Mouse (Mus musculus) liver, postnatal 0 days (tissue): ENCODE data around the gene Mnat1. TPM values are rescaled to one million over a fixed set of nuclear protein-coding genes. Genes with fewer than 3 reads are reported as not detected.
"Not testable (repeated sequence)": the region's sequence is repeated elsewhere in the genome, so short reads cannot be mapped to it uniquely, and the experiment has no call there.

Experiments used
- ATAC-seq: fragments of 200-750 bp; cut with Nextera tagmentation; 2 replicates; pipeline ENCODE4 v1.8.0; 2017; ENCODE audit warnings: mild to moderate bottlenecking, moderate library complexity
- DNase-seq: peaks from one replicate; pipeline ENCODE4 v3.0.0-alpha.2; 2016
- H3K27ac ChIP-seq: fragments of 300-500 bp; sonication (generic); 2 replicates; pipeline ENCODE4 v1.5.1; 2014; ENCODE audit warnings: antibody characterized with exemption, moderate library complexity, mild to moderate bottlenecking, low read depth
- H3K27me3 ChIP-seq: fragments of 300-500 bp; sonication (generic); 2 replicates; pipeline ENCODE4 v1.6.1; 2014; ENCODE audit warnings: low read length, control low read depth, mixed read lengths; ENCODE audit not compliant: insufficient read depth
- H3K36me3 ChIP-seq: fragments of 300-500 bp; sonication (generic); replicated peaks from 2 replicates; pipeline ENCODE4 v1.6.1; 2014; ENCODE audit warnings: mild to moderate bottlenecking, control low read depth, low read length, moderate library complexity, mixed read lengths; ENCODE audit not compliant: insufficient read depth
- H3K4me1 ChIP-seq: fragments of 300-500 bp; sonication (generic); 2 replicates; pipeline ENCODE4 v1.6.1; 2014; ENCODE audit warnings: antibody characterized with exemption, mild to moderate bottlenecking, control low read depth; ENCODE audit not compliant: insufficient read depth
- H3K4me2 ChIP-seq: fragments of 300-500 bp; sonication (generic); 2 replicates; pipeline ENCODE4 v1.6.1; 2014; ENCODE audit warnings: low read depth, mild to moderate bottlenecking, low read length, moderate library complexity, mixed read lengths
- H3K4me3 ChIP-seq: fragments of 300-500 bp; sonication (generic); 2 replicates; pipeline ENCODE4 v1.5.1; 2014; ENCODE audit warnings: low read depth, low read length
- H3K9ac ChIP-seq: fragments of 300-500 bp; sonication (generic); replicated peaks from 2 replicates; pipeline ENCODE4 v1.6.1; 2014; ENCODE audit warnings: mild to moderate bottlenecking, moderate library complexity
- H3K9me3 ChIP-seq: fragments of 300-500 bp; sonication (generic); 2 replicates; pipeline ENCODE4 v1.6.1; 2016; ENCODE audit warnings: mild to moderate bottlenecking, control low read depth, low read length, mixed read lengths
- CTCF ChIP-seq: sonication (generic); IDR thresholded peaks from 2 replicates; pipeline ENCODE4 v1.5.1; 2016; ENCODE audit warnings: antibody characterized with exemption, low read depth
- EP300 ChIP-seq: IDR thresholded peaks from 2 replicates; pipeline ENCODE4 v1.6.1; 2016; ENCODE audit warnings: antibody characterized with exemption, low read depth, mild to moderate bottlenecking
- WGBS: fragments of 180-500 bp; shearing (Covaris S2); extraction: QIAGEN DNeasy Blood & Tissue Kit; methylation state at CpG from one replicate; pipeline ENCODE4 v1.1.7; 2014; ENCODE audit not compliant: insufficient replicate concordance; 5-methylcytosine and 5-hydroxymethylcytosine counted together
- polyA plus RNA-seq: library from polyadenylated mRNA; unstranded; fragments of >200 nt; fragmentation: Nextera tagmentation; extraction: Ambion mirVana; gene quantifications from 2 replicates; pipeline ENCODE4 v1.2.1, GENCODE M21; 2015

The Mnat1 gene
- 8.6 and 8.9 TPM in 2 replicates for polyA plus RNA-seq

GRCm38 (mm10) chr12:73123093-73124041 is at the start of gene Mnat1:
Gene Mnat1 (plus strand): TSS chr12:73123717.
- WGBS: 2% methylated on average over 23 of the region's 23 CpGs

DNA sequence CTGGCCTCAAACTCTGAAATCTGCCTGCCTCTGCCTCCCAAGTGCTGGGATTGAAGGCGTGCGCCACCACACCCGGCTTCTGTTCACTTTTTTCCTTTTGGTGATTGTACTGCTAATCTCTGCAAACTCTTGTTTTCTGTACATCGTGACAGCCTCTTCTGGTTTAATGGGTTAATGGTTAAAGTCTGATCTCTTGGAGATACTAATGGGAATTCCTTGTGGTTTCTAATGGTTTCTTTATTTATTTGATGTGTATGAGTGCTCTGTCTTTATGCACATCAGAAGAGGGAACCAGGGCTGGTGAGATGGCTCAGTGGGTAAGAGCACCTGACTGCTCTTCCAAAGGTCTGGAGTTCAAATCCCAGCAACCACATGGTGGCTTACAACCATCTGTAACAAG is 41.7 kb upstream of the Mnat1 start:
- 78% methylated on average over 4 of the region's 4 CpGs for WGBS
- H3K4me1 ChIP-seq, H3K4me2 ChIP-seq, H3K36me3 ChIP-seq, H3K9ac ChIP-seq, H3K9me3 ChIP-seq, ATAC-seq, DNase-seq, H3K27me3 ChIP-seq, H3K4me3 ChIP-seq, H3K27ac ChIP-seq: not testable (repeated sequence)

More at GRCm38 (mm10) chr12:73123093-73124041, at the start of gene Mnat1:
- DNase-seq (peak; percentile 86), ATAC-seq (peak; percentile 86)
- H3K36me3 ChIP-seq: no peaks in the 10 kb centered on the region
- H3K4me3 ChIP-seq: peak within 1 kb of the TSS; percentile 86
- no peaks in the 10 kb centered on the region for H3K27me3 ChIP-seq
- H3K4me2 ChIP-seq: peak within 1 kb of the TSS; percentile 77
- peak within 1 kb of the TSS; percentile 36; the same call in 1 of the 2 replicates for H3K27ac ChIP-seq
- peak within 1 kb of the TSS; percentile 72 for H3K9ac ChIP-seq
- H3K9me3 ChIP-seq: no peaks in the 10 kb centered on the region
- TF ChIP-seq CTCF (no peak), EP300 (0 out of 2 replicates have a peak, but pooled peaks have one; percentile 24)
- H3K4me1 ChIP-seq: 0 out of 2 replicates have a peak, but pooled peaks cover 4% of the 10 kb centered on the region

- Histone ChIP-seq H3K4me2 (no peak overlapping the region), H3K4me3 (no peak overlapping the region), H3K9ac (no peak overlapping the region), H3K4me1 (0 out of 2 replicates have a peak, but pooled peaks cover 2% of the 10 kb centered on the region), H3K27me3 (no peaks in the 10 kb centered on the region), H3K36me3 (no peaks in the 10 kb centered on the region), H3K9me3 (no peaks in the 10 kb centered on the region), H3K27ac (no peak overlapping the region)
- WGBS: 48% methylated on average over 4 of the region's 4 CpGs
- ATAC-seq (no peak), DNase-seq (no peak)
- TF ChIP-seq EP300 (no peak), CTCF (no peak)
Observed at GRCm38 (mm10) chr12:73083773-73084172, 39.7 kb upstream of the Mnat1 start.

DNA sequence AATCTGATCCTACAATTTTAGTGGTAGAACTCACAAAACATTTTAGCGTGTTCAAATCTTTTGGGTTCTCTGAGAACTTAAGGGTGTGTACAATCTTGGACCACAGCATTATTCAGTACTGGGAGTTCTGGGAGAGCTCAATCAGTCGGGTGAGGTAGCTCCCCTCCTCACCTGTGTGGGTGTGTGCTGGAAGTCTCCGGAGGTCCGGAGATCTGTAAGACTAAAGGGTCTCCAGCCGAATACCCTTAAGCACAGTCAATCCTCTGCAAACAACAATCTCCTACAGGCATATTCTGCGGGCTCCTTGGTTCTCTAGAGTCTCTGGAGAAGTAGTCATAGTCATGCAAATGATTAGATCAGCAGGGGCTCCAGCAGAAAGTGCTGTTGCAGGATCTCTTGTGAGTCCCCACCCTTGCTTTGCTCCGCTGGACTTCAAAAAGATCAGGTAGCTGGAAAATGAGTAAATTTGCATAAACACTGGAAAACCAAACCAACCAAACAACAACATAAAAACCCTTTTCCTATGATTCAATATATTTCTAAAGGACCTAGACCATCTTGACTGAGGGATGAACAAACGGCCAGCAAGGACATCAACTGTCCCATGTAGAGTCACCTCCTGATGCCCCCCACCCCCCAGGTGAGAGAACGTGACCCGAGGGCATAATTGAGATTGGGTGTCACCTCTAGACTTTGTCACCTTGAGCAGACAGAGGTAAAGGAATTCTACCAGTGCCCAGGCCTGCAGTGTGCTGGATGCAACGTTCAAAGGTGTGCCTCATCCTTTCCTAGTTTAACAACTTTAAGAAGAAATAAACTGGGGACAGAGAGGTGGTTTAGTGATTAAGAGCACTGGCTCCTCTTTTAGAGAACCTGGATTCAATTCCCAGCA is 37.5 kb upstream of the Mnat1 start:
- 43% methylated on average over 11 of the region's 11 CpGs for WGBS
- H3K27ac ChIP-seq: no peak overlapping the region
- TF ChIP-seq EP300 (no peak), CTCF (no peak)
- no peaks in the 10 kb centered on the region for H3K36me3 ChIP-seq
- 0 out of 2 replicates have a peak, but pooled peaks cover 2% of the 10 kb centered on the region for H3K4me1 ChIP-seq
- H3K4me3 ChIP-seq: no peak overlapping the region
- DNase-seq (no peak), ATAC-seq (no peak)
- H3K9ac ChIP-seq: no peak overlapping the region
- H3K9me3 ChIP-seq: no peaks in the 10 kb centered on the region
- H3K27me3 ChIP-seq: no peaks in the 10 kb centered on the region
- H3K4me2 ChIP-seq: no peak overlapping the region

- Histone ChIP-seq H3K4me1 (0 out of 2 replicates have a peak, but pooled peaks cover 2% of the 10 kb centered on the region), H3K36me3 (no peaks in the 10 kb centered on the region), H3K27me3 (no peaks in the 10 kb centered on the region), H3K9me3 (no peaks in the 10 kb centered on the region), H3K9ac (no peak overlapping the region), H3K4me2 (no peak overlapping the region), H3K27ac (no peak overlapping the region), H3K4me3 (no peak overlapping the region)
- TF ChIP-seq CTCF: no peak
- no peak for TF ChIP-seq EP300
- DNase-seq (no peak), ATAC-seq (no peak)
- 88% methylated on average over 7 of the region's 7 CpGs for WGBS
Observed at GRCm38 (mm10) chr12:73087086-73087485, 36.4 kb upstream of the Mnat1 start.

DNA sequence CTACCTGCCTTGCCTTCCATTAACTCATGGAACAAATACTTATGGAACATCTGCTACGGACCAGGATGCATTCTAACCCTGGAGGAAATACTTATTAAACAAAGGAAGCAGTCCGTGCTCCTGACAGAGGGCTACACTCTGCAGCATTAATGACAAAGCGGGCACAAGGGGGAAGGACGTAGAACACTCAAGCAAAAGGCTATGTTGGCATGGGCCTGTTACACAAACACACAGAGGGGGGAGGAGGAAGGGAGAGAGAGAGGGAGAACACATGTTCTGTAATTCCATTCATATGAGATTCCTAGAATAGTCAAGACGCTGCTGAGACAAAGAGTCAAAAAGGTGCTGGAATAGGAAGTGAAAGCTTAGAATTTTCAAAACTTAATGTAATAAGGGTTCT is 35.0 kb upstream of the Mnat1 start:
- DNase-seq: no peak

More for the DNA sequence above, 35.0 kb upstream of the Mnat1 start:
- H3K9ac ChIP-seq: no peak overlapping the region
- 58% methylated on average over 5 of the region's 5 CpGs for WGBS
- no peak overlapping the region for H3K27ac ChIP-seq
- ATAC-seq: no peak
- H3K27me3 ChIP-seq: no peaks in the 10 kb centered on the region
- H3K4me3 ChIP-seq: no peak overlapping the region
- H3K4me1 ChIP-seq: 0 out of 2 replicates have a peak, but pooled peaks cover 2% of the 10 kb centered on the region
- TF ChIP-seq EP300: no peak
- TF ChIP-seq CTCF: no peak
- no peaks in the 10 kb centered on the region for H3K36me3 ChIP-seq
- no peak overlapping the region for H3K4me2 ChIP-seq
- no peaks in the 10 kb centered on the region for H3K9me3 ChIP-seq
